Mouse (Mus musculus): ENCODE results near the gene Slc24a2.

Gene Slc24a2

DNA sequence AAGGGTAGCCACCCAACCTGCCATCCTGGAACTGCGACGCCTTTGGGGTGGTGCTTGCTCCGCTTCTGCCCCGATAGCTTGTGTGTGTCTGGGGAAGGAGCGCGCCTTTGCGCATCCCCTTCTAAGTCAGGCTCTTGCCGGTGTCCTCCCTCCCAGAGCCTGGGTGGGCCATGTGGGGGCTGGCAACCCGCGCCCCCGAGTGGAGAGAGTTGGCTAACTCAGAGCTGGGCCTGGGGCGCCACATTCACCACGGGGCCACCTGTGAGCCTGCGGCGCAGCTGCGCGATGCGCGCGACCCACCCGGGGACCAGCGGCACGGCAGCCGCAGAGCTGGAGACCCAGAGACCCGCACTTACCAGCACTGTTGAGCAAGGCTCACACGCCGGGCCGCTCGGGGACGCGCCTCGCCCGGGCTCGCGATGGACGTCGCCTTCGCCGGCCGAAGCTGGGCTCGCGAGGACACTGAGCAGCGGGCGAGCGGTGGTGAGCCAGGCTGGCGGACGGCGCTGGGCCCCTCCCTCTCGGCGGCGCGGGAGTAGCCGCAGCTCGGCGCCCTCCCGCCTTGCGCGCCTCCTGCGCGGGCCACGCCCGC, at the start of gene Slc24a2:
Gene Slc24a2, minus strand, starts transcription at position 518 of the 592 bp plus-strand sequence.
- no peak for DNase-seq (ENCODE audit: low read depth in 2 of 2, low spot score in 2 of 2)

DNA sequence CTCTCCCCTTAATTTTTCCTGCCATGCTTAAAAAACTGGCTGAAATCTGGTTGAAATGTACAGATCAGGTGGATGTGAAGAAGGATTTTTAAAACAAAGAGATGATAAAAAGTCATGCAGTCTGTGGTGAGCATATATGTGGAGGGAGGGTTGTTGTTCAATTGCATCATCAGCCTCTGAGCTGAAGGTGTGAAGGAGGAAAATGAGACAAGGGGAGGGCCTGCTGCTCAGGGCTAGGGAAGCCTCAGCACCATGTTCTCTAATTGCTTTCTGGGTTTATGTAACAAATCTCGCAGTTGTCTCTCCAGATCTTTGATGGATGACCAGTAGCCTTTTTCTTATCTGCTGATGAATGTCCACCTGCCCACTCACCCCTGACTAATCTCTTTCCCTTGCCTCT, 44.5 kb upstream of the Slc24a2 start:
- DNase-seq (ENCODE audit: low read depth in 2 of 2, low spot score in 2 of 2): no peak

DNA sequence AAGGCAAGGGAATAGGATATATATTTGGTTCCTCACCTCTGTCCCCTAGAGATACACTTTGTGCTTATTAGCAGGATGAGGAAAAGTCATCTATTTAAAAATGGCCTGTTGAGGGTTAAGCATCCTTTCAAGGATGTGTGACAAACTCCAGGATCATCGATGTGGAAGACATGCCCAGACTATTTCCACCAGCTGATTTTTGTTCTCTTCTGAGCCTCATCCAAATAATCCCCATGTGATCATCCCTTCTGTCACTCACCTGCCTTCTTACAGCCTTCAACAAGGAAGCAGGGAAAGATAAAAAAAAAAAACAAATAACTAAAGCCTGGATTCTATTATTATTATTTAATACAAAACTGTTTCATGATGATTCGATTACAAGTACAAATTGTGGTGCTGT, 44.0 kb upstream of the Slc24a2 start:
- no peak for DNase-seq (ENCODE audit: low read depth in 2 of 2, low spot score in 2 of 2)

DNA sequence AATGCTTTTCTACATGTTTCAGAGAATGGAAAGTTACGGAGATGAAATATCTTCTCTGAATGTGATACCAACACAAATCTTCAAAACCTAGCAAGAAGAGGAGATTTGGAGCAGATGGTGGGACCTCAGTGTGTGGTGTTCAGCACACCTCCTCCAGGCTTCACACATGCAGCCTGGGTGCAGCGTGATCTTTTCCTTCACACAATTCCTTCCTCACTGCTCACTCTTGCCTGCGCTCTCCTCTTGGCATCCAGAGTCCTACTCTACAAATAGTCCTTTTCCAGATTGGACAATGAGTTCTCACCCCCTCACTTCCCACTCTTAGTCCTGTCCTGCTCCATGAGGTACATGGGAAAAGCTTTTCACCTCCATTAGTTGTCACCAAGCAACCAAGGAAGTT, 43.2 kb upstream of the Slc24a2 start:
- DNase-seq (ENCODE audit: low read depth in 2 of 2, low spot score in 2 of 2): no peak

DNA sequence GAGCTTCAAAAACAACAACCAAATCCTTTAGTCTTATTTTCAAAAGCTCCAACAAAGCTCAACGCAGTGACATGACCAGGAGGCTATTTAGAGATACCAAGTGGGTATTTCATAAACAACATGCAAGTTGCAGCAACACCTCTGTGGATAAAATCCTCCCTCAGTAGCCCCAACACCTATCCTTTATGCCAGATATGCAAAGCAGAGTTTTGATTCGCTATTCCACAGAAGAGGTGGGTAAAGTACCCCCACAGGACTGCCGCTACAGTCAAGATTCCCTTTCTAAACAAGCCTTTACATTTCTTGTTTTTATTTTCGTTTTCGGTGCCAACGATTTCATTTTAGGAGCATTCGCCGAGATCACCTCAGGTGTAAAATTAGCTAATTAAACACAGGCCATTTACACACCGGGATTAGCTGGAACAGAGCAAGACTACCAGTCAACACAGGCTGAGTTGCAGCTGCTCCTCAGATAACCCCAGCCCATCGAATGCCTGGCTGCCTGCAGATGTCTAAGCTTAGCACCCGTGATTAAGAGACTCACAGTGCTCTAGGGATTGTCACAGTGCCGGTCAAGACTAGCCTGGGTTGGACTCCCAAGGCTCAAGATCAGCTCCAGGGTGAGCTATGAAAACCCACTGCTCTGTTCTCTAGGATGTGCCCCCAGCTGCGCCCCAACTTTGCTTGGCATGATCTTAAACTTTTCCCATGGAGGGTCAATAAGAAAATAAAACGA, 885 bp downstream of the Slc24a2 start:
- no peak for DNase-seq (ENCODE audit: low read depth in 2 of 2, low spot score in 2 of 2)

DNA sequence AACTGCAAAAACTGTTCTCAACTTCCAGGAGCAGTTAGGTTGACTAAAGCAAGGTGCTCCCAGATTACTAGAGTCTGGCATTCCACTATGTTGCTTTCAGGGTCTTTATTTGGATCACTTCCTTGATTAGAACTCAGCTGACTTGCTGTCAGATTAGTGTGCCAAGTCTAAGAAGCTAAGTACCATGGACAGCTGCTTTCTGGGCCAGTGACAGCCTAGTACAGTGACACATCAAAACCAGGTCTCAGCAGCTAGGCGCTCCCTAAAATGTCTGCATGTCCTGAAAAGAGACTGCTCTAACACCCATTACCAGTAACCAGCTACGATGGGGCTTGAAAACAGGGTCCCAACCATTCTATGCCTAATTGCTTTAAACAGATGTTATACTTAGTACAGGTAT, 8.7 kb downstream of the Slc24a2 start:
- no peak for DNase-seq (ENCODE audit: low read depth in 2 of 2, low spot score in 2 of 2)

DNA sequence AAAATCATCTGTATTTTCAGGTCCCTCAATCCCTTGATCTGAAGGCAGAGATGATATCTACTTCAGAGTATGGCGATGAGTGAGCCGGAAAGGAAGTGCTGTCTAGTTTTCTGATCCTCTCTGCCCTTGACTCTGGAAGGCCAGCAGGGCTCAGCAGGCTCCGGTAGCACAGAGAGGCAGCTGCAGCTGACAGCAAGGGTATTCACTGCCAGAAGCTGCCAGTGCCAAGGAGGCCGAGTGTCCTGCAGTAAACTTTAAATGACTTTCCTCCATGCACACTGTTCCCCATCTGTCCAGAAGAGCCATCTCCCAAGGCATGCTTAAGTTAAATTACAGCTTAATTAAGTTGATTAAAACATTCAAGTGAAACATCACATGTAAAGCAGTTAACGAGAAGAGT, 12.1 kb downstream of the Slc24a2 start:
- no peak for DNase-seq (ENCODE audit: low read depth in 2 of 2, low spot score in 2 of 2)

DNA sequence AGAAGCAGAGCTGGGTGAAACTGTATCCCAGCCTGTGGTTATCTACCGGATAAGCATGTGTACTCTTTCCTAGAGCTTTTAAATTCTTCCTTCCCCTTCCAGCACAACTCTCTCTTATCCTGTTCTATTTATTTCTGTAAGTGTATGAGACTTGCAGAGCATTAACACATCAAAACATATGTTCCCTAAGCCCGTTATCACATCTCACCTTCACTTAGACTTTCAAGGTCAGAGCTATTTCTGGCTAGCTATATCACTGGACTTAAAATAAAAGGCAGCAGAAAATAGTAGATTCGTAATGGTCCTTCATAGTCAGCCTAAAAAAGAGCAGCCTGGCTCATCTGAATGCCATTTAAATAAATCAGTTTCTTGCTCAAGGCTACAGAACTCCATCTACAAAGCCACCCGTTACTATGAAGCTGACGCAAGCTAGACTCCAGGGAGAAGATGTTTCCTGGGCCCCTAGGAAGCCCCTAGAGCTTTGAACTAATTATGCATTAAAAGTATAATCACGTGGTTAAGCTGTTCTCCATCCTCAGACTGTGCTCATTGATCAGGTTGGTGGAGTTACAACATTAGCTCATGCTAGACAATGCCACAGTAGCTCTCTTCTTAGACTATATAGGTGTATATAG, 18.8 kb downstream of the Slc24a2 start:
- no peak for DNase-seq (ENCODE audit: low read depth in 2 of 2, low spot score in 2 of 2)

DNA sequence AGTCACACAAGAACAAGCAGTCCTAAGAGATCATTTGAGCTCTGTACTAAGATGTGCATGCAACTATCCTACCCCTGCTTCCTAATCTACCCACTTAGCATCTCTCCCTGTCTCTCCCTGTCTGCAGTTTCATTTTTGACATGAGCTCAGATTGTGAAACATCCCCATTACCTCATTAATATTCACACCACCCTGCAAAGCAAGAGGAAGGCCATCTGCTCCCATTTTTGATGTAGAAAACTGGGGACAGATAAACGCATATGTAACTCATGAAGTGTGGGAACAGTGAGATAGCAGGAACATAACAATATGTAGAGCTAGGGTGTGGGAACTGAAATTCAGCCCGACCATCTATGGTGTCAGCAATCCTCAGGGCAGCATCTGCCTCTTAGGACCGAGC, 19.7 kb downstream of the Slc24a2 start:
- no peak for DNase-seq (ENCODE audit: low read depth in 2 of 2, low spot score in 2 of 2)

DNA sequence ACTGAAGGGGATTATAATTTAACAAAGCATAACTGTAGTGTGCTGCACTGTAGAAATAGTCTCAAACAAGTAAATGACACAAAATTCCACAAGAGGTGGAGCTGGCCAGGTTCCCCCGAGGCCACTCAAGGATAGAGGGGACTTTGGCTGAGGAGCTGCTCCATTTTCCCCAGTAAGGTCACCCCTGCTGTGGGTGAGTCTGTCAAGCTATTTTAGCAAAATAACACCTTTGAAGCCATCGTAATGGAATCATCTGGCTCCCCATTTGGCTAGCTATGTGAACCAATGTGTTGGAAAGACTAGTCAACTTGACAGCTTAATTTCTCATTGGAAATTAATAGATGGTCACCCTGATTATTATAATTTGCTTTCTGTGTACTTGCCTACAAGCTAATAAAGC, 28.2 kb downstream of the Slc24a2 start:
- DNase-seq (ENCODE audit: low read depth in 2 of 2, low spot score in 2 of 2): no peak

DNA sequence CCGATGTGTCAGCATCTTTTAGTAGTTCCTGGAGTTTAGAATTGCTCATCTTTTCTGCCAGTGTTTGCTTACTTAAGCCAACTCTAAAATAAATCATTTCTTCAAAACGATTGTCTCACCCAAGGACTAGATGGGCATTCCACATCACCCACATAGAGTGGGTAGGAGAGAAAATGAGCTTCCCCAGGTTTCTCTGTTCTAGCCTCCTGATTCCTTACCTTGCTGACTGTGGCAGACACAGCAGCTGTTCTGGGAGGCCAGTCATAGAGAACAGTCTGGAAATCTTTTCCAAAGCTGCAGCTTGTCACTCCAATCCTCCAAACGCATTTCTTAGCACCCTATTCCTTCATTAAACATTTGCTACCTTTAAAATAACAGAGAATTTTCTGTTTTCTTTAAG, 29.0 kb downstream of the Slc24a2 start:
- DNase-seq (ENCODE audit: low read depth in 2 of 2, low spot score in 2 of 2): no peak

DNA sequence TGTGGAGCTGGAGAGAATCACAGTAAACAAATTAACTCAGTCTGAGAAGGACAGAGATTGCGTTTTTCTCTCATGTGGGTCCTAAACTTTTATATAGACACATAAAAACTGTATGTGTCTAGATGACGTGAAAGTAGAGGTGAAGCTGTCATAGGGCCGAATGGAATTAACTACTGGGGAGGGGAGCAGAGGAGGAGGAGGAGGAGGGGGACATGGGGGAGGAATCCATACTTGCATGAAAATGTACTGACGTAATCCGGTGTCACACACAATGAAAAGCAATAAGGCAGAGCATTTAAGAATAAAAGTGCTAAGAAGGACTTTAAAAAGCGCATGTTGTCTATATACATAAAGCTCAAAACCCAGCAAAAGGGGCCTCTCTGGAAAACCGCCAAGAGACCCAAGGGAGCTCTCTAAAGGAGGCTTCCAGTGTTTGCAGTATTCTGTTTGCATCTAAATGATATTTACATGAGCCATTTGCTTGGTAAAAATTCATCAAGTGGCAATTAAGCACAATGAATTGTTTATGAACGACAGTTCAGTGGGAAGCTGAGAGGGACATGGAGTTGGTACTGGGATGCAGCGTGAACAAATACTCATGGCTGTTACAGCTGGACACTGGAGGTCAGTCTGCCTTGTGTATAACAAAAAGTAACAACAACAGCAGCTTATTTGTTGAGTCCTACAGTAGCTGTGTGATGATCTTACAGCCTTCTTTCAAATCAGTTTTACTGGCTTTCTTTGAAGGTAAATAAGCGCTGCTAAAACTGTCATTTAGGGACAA, 45.9 kb downstream of the Slc24a2 start:
- no peak for DNase-seq (ENCODE audit: low read depth in 2 of 2, low spot score in 2 of 2)

DNA sequence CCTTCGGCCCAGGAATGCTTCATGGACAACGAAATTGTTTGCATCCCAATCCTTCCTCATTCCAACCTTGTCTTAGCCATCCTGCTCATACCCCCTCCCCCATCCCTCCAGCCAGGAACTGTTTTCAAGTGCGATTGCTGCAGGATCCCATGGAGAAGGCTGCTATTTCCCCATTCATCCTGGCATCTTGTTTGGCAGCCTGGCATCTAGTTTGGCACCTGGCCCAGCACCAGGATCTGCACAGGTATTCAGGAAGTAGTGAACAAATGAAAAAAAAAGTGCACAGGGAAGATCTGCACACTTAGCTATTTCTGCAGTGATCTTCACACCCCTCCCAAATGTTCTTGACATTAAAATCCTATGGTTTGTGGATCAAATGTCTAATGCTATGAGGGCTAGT, 53.2 kb downstream of the Slc24a2 start:
- no peak for DNase-seq (ENCODE audit: low read depth in 2 of 2, low spot score in 2 of 2)

DNA sequence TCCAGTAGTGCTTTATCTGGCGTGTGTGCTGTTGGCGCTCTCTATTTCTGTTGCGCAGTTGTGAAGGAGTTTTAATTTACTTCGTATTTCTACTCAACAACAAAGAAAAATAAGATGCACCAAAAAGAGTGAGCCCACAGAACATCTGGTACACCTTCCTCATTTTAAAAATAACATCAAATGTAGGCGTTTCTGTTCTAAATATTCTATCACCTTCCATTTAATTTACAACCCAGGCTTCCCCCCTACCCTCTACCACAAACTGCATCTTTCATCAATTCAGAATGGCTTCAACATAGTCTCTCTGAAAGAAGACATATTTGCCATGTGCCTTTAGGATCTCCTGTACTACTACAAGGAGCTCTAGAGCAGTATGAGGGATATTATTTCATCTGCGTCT, 66.3 kb downstream of the Slc24a2 start:
- no peak for DNase-seq (ENCODE audit: low read depth in 2 of 2, low spot score in 2 of 2)

DNA sequence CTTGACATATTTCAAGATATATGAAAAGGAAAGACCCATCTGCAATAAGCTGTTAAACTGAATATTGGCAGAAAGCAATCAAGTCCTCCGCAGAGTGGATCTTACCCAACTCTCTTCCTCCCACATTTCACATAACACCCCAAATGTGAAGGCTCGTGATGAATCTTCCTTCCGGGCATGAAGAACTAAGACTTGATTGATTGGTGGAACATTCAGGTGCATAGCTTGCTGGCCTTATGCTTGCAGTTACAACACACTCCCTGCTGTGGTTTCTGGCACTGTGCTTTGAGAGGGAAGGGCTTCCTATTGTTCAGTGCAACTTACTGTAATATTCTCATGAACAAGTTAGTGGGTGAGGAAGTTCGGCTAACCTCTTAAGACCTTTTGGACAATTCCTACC, 72.2 kb downstream of the Slc24a2 start:
- no peak for DNase-seq (ENCODE audit: low read depth in 2 of 2, low spot score in 2 of 2)

DNA sequence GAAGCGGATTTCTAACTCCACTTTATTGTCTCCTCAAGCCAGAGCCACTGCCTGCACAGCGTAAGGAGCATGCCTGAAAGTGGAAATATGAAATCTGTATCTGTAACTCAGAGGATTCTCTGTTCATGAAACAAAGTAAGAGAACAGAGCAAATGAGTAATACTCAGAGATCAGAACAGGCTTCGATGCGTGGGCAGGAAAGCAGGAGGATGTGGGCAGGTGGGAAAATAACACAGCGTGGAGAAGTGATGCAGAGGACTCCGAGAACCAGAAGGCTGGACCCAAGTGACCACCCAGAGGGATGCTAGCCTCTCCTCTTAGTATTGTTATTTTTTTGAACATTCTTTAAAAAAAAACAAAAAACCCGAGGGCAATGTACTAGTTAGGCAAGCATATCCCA, 78.3 kb downstream of the Slc24a2 start:
- no peak for DNase-seq (ENCODE audit: low read depth in 2 of 2, low spot score in 2 of 2)

DNA sequence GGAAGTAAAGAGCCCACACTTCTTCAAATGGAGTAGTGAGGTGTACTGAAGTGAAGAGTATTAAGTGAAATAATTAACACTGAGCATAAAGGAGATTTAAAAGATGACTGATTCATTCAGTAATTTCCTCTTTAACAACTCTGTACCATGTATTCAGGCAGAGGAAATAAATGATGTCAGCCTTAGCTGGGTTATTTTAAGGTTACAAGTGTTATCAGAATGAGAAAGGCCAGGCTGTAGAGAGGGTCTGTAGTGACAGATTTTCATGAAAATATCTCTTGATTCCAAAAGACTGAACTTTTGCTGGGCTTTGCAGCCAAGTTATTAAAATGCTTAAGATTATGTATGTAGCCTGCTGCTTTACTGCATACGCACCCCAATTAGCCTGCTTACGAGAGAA, 80.7 kb downstream of the Slc24a2 start:
- no peak for DNase-seq (ENCODE audit: low read depth in 2 of 2, low spot score in 2 of 2)

DNA sequence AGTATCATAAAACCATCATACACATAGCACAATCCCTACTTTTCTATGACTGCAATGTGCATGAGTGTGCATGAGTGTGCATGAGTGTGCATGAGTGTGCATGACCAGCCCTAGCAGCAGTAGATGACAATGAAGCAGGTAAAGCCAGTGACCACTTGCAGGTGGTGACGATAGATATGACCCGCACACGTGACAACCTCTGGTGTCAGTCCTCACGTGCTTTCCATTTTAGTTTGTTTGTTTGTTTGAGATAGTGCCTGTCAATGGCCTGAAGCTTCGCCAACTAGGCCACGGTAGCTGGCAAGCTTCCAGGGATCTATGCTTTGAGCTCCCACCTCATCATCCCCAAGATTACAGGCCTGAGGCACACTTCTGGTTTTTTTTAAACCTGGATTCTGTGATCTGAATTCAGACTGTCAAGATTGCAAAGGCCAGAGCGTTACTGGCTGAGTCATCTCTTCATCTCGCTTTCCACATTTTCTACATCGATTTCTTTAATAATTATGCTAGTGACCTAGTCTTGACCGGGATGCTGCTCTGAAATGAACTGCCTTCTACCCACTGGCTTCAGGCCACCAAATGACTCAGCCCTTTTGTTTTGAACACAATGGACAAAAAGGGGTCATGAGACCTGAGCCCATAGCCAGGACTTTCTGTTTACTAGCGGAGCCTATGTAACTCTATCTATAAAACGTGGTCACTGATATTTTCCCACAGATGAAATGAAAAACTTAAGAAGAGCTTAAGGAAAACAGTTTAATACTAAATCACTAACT, 88.5 kb downstream of the Slc24a2 start:
- no peak for DNase-seq (ENCODE audit: low read depth in 2 of 2, low spot score in 2 of 2)

DNA sequence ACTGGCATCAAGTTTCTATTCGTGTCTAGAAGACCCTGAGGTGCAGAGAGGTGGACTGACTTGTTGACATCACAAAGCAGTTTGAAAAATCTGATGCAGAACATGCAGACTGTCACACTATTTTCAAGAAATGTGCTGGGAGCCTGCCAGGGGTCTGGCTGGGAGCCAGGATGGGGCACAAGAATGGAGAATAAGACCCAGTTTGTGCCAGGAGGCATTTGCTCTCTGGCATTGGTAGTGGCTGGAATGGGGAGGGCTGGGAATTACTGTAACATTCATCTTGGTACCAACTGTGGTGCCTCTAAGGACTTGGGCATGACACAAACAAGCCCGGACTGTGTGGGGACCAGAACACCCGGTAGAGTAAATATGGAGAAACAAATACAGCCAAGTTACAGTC, 89.4 kb downstream of the Slc24a2 start:
- DNase-seq (ENCODE audit: low read depth in 2 of 2, low spot score in 2 of 2): no peak

DNA sequence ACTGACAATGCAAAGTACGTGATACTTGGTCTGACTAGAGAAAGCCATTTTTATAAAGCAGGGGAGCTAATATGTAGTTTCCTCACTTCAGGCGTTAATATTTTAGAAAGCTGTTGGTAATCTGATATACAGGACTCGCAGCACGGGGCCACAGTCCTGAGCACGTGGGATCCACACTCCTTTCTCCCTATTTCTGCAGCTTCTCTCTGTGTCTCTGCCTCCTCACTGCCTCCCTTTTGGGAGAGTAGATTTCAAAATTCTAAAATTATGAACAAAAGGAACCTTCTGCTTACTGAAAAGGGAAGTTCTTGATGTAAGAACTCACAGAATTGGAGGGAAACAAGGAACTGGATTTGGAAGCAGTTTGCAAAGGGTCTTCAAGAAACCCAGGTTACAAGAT, 97.8 kb downstream of the Slc24a2 start:
- DNase-seq (ENCODE audit: low read depth in 2 of 2, low spot score in 2 of 2): no peak

DNA sequence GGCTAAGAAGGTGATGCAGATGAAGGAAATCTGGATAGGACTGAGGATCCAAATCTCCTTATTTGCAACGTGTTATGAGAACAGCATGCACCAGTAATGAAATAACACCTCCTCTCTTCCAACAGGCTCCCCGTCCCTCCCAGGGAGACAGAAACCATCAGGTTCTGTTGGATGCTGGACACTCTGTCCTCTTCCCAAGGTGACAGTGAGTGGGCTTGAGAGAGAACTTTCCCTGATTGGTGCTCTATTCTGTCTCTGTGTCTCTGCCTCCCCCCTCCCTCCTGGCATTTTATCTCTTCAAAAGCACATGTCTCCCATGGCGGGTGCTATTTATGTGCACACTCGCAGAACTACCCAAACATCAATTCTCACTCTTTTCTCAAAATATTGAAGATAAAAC, 103.5 kb downstream of the Slc24a2 start:
- no peak for DNase-seq (ENCODE audit: low read depth in 2 of 2, low spot score in 2 of 2)

All from CD8-positive naive resting alpha-beta T cell, adult 2 months (primary cell).